Mouse (Mus musculus) heart, postnatal 0 days (tissue): ENCODE data around the gene Lama5.

Source experiments
- CTCF ChIP-seq: IDR thresholded peaks from 2 replicates; pipeline ENCODE4 v1.5.1; 2016; ENCODE audit warnings: antibody characterized with exemption, control low read depth, low read depth
- EP300 ChIP-seq: IDR thresholded peaks from 2 replicates; pipeline ENCODE4 v1.6.1; 2016; ENCODE audit warnings: antibody characterized with exemption, low read depth

DNA sequence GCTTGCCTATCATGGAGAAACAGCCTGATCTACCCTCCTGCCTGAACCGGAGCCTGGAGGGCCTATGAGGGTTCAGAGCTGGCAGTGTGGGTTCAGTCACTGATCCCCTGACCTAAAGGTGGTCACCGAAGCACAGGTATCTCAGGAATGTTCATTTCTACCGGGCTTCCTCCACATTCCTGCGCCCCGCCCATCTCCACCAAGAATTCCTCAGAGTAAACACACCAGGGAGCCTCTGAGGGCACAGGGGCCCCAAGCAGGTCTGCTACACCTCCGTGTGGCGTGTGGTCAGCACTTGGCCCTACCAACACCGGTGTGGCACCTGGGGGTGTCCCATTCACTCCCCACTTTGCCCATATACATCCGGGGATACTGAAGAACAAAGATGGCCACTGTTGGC lies 5.5 kb downstream of the Lama5 start:
- TF ChIP-seq CTCF (no peak), EP300 (no peak)
